Mouse (Mus musculus): ENCODE data around the gene Zfp963. TPM values are rescaled to one million over a fixed set of nuclear protein-coding genes. Genes with fewer than 3 reads are reported as not detected.

Gene Zfp963
- polyA plus RNA-seq (2014; fragmentation: Nextera tagmentation; extraction: Ambion mirVana): 5.6 and 6.8 TPM in 2 replicates

- H3K4me1 ChIP-seq (ENCODE audit: control insufficient read depth, insufficient read depth, low read length): no peaks in the 10 kb centered on the region
- WGBS: 2% methylated on average over 48 of the region's 48 CpGs
- peak within 1 kb of the TSS; percentile 62 for H3K4me3 ChIP-seq (ENCODE audit: low read length)
- H3K9me3 ChIP-seq (ENCODE audit: control insufficient read depth, low read length): no peaks in the 10 kb centered on the region
- H3K9ac ChIP-seq (ENCODE audit: low read depth, low read length): peak within 1 kb of the TSS; percentile 78
- H3K27ac ChIP-seq (ENCODE audit: low read depth, low read length): peak within 1 kb of the TSS; percentile 96
- ATAC-seq (ENCODE audit: low FRiP score, low TSS enrichment): peak; percentile 99
- H3K36me3 ChIP-seq (ENCODE audit: control insufficient read depth, insufficient read depth, low read length): 0 out of 2 replicates have a peak, but pooled peaks cover 2% of the 10 kb centered on the region
- H3K4me2 ChIP-seq (replicated peaks; ENCODE audit: low read depth, low read length): peak within 1 kb of the TSS; percentile 36
- H3K27me3 ChIP-seq (ENCODE audit: control insufficient read depth, insufficient read depth, low read length): no peaks in the 10 kb centered on the region
These were observed at the start of gene Zfp963 for GRCm38 (mm10) chr8:69749544-69750454. Zfp963 (minus strand) TSS chr8:69749970.

GRCm38 (mm10) chr8:69799261-69799660, 49.5 kb upstream of the Zfp963 start:
- H3K4me1 ChIP-seq (ENCODE audit: control insufficient read depth, insufficient read depth, low read length): no peaks in the 10 kb centered on the region
- no peak overlapping the region for H3K9ac ChIP-seq (ENCODE audit: low read depth, low read length)
- H3K9me3 ChIP-seq (ENCODE audit: control insufficient read depth, low read length): no peaks in the 10 kb centered on the region
- H3K27ac ChIP-seq (ENCODE audit: low read depth, low read length): no peak overlapping the region
- H3K36me3 ChIP-seq (ENCODE audit: control insufficient read depth, insufficient read depth, low read length): peaks cover 98% of the 10 kb centered on the region
- 91% methylated on average over 8 of the region's 8 CpGs for WGBS
- no peak overlapping the region for H3K4me3 ChIP-seq (ENCODE audit: low read length)
- no peaks in the 10 kb centered on the region for H3K27me3 ChIP-seq (ENCODE audit: control insufficient read depth, insufficient read depth, low read length)
- H3K4me2 ChIP-seq (replicated peaks; ENCODE audit: low read depth, low read length): no peak overlapping the region
- no peak for ATAC-seq (ENCODE audit: low FRiP score, low TSS enrichment)

- H3K4me1 ChIP-seq (ENCODE audit: control insufficient read depth, insufficient read depth, low read length): peaks cover 3% of the 10 kb centered on the region
- H3K36me3 ChIP-seq (ENCODE audit: control insufficient read depth, insufficient read depth, low read length): peaks cover 93% of the 10 kb centered on the region
- WGBS: 95% methylated on average over 10 of the region's 10 CpGs
- H3K9me3 ChIP-seq (ENCODE audit: control insufficient read depth, low read length): no peaks in the 10 kb centered on the region
- no peak overlapping the region for H3K27ac ChIP-seq (ENCODE audit: low read depth, low read length)
- H3K4me2 ChIP-seq (replicated peaks; ENCODE audit: low read depth, low read length): no peak overlapping the region
- no peaks in the 10 kb centered on the region for H3K27me3 ChIP-seq (ENCODE audit: control insufficient read depth, insufficient read depth, low read length)
- H3K9ac ChIP-seq (ENCODE audit: low read depth, low read length): no peak overlapping the region
- no peak overlapping the region for H3K4me3 ChIP-seq (ENCODE audit: low read length)
- no peak for ATAC-seq (ENCODE audit: low FRiP score, low TSS enrichment)
These were observed 47.9 kb upstream of the Zfp963 start for GRCm38 (mm10) chr8:69797661-69798060.

GRCm38 (mm10) chr8:69796721-69797345, 47.1 kb upstream of the Zfp963 start:
- H3K4me1 ChIP-seq (ENCODE audit: control insufficient read depth, insufficient read depth, low read length): peaks cover 11% of the 10 kb centered on the region
- H3K4me3 ChIP-seq (ENCODE audit: low read length): no peak overlapping the region
- H3K36me3 ChIP-seq (ENCODE audit: control insufficient read depth, insufficient read depth, low read length): peaks cover 84% of the 10 kb centered on the region
- 96% methylated on average over 16 of the region's 16 CpGs for WGBS
- H3K27ac ChIP-seq (ENCODE audit: low read depth, low read length): no peak overlapping the region
- ATAC-seq (ENCODE audit: low FRiP score, low TSS enrichment): no peak
- no peaks in the 10 kb centered on the region for H3K27me3 ChIP-seq (ENCODE audit: control insufficient read depth, insufficient read depth, low read length)
- no peaks in the 10 kb centered on the region for H3K9me3 ChIP-seq (ENCODE audit: control insufficient read depth, low read length)
- H3K4me2 ChIP-seq (replicated peaks; ENCODE audit: low read depth, low read length): no peak overlapping the region
- no peak overlapping the region for H3K9ac ChIP-seq (ENCODE audit: low read depth, low read length)

- no peak for ATAC-seq (ENCODE audit: low FRiP score, low TSS enrichment)
These were observed 45.1 kb upstream of the Zfp963 start for GRCm38 (mm10) chr8:69794901-69795300.

GRCm38 (mm10) chr8:69794096-69794495, 44.3 kb upstream of the Zfp963 start:
- no peak overlapping the region for H3K4me3 ChIP-seq (ENCODE audit: low read length)
- peaks cover 59% of the 10 kb centered on the region for H3K36me3 ChIP-seq (ENCODE audit: control insufficient read depth, insufficient read depth, low read length)
- no peak overlapping the region for H3K9ac ChIP-seq (ENCODE audit: low read depth, low read length)
- H3K27ac ChIP-seq (ENCODE audit: low read depth, low read length): no peak overlapping the region
- no peaks in the 10 kb centered on the region for H3K27me3 ChIP-seq (ENCODE audit: control insufficient read depth, insufficient read depth, low read length)
- H3K4me1 ChIP-seq (ENCODE audit: control insufficient read depth, insufficient read depth, low read length): peaks cover 12% of the 10 kb centered on the region
- WGBS: 99% methylated on average over 3 of the region's 3 CpGs
- no peaks in the 10 kb centered on the region for H3K9me3 ChIP-seq (ENCODE audit: control insufficient read depth, low read length)
- ATAC-seq (ENCODE audit: low FRiP score, low TSS enrichment): no peak
- H3K4me2 ChIP-seq (replicated peaks; ENCODE audit: low read depth, low read length): no peak overlapping the region

More at GRCm38 (mm10) chr8:69794901-69795300, 45.1 kb upstream of the Zfp963 start:
- Histone ChIP-seq H3K9ac (ENCODE audit: low read depth, low read length) (no peak overlapping the region), H3K36me3 (ENCODE audit: control insufficient read depth, insufficient read depth, low read length) (peaks cover 67% of the 10 kb centered on the region), H3K4me2 (replicated peaks; ENCODE audit: low read depth, low read length) (no peak overlapping the region), H3K27me3 (ENCODE audit: control insufficient read depth, insufficient read depth, low read length) (no peaks in the 10 kb centered on the region), H3K27ac (ENCODE audit: low read depth, low read length) (no peak overlapping the region), H3K9me3 (ENCODE audit: control insufficient read depth, low read length) (no peaks in the 10 kb centered on the region), H3K4me3 (ENCODE audit: low read length) (no peak overlapping the region), H3K4me1 (ENCODE audit: control insufficient read depth, insufficient read depth, low read length) (peaks cover 12% of the 10 kb centered on the region)
- WGBS: 96% methylated on average over 6 of the region's 6 CpGs

GRCm38 (mm10) chr8:69793666-69794065, 43.9 kb upstream of the Zfp963 start:
- no peak overlapping the region for H3K9ac ChIP-seq (ENCODE audit: low read depth, low read length)
- H3K4me1 ChIP-seq (ENCODE audit: control insufficient read depth, insufficient read depth, low read length): peaks cover 12% of the 10 kb centered on the region
- no peak overlapping the region for H3K4me2 ChIP-seq (replicated peaks; ENCODE audit: low read depth, low read length)
- no peak overlapping the region for H3K27ac ChIP-seq (ENCODE audit: low read depth, low read length)
- H3K9me3 ChIP-seq (ENCODE audit: control insufficient read depth, low read length): no peaks in the 10 kb centered on the region
- H3K4me3 ChIP-seq (ENCODE audit: low read length): no peak overlapping the region
- ATAC-seq (ENCODE audit: low FRiP score, low TSS enrichment): no peak
- H3K36me3 ChIP-seq (ENCODE audit: control insufficient read depth, insufficient read depth, low read length): peaks cover 55% of the 10 kb centered on the region
- 94% methylated on average over 4 of the region's 4 CpGs for WGBS
- H3K27me3 ChIP-seq (ENCODE audit: control insufficient read depth, insufficient read depth, low read length): no peaks in the 10 kb centered on the region

GRCm38 (mm10) chr8:69791415-69792068, 41.8 kb upstream of the Zfp963 start:
- peak overlapping the region; percentile 99 for H3K4me3 ChIP-seq (ENCODE audit: low read length)
- H3K36me3 ChIP-seq (ENCODE audit: control insufficient read depth, insufficient read depth, low read length): peaks cover 34% of the 10 kb centered on the region
- peaks cover 12% of the 10 kb centered on the region for H3K4me1 ChIP-seq (ENCODE audit: control insufficient read depth, insufficient read depth, low read length)
- peak overlapping the region; percentile 96 for H3K9ac ChIP-seq (ENCODE audit: low read depth, low read length)
- peak overlapping the region; percentile 84 for H3K27ac ChIP-seq (ENCODE audit: low read depth, low read length)
- H3K4me2 ChIP-seq (replicated peaks; ENCODE audit: low read depth, low read length): peak overlapping the region; percentile 79
- under 1% methylated on average over 47 of the region's 48 CpGs for WGBS
- ATAC-seq (ENCODE audit: low FRiP score, low TSS enrichment): peak; percentile 65
- no peaks in the 10 kb centered on the region for H3K9me3 ChIP-seq (ENCODE audit: control insufficient read depth, low read length)
- H3K27me3 ChIP-seq (ENCODE audit: control insufficient read depth, insufficient read depth, low read length): no peaks in the 10 kb centered on the region

Data from kidney, embryonic 14.5 days (tissue).